Mouse (Mus musculus): ENCODE data around the gene Pde6d.

GRCm38 (mm10) chr1:86595315-86595714, 12.9 kb upstream of the Pde6d start:
- no peak for TF ChIP-seq POLR2A (IDR thresholded peaks at IDR 0.05; ENCODE audit: borderline replicate concordance, low read depth, low read length)
- no peak for TF ChIP-seq CTCF (IDR thresholded peaks at IDR 0.05; ENCODE audit: low read depth, low read length)
